Mouse (Mus musculus): Measurements from ENCODE around the gene Ipo9. TPM values are rescaled to one million over a fixed set of nuclear protein-coding genes. Genes with fewer than 3 reads are reported as not detected.
A peak's percentile ranks its signal among the peaks of the same experiment; 100 is the strongest.

Ipo9 gene
- total RNA-seq (2021) = 10 to 100 TPM; 71.1 to 71.3 TPM

- intact Hi-C loops (cut with DNase I) = loop anchor here (2.0 to 5.0 kb wide), 3 partner anchors 15 to 48 kb away; no protein-coding TSS in a partner anchor
- DNase-seq = peak; percentile 94 to 95
Measured at GRCm38 (mm10) chr1:135429901-135430668, at the start of gene Ipo9. Ipo9 (minus strand) TSS chr1:135430499.

DNA sequence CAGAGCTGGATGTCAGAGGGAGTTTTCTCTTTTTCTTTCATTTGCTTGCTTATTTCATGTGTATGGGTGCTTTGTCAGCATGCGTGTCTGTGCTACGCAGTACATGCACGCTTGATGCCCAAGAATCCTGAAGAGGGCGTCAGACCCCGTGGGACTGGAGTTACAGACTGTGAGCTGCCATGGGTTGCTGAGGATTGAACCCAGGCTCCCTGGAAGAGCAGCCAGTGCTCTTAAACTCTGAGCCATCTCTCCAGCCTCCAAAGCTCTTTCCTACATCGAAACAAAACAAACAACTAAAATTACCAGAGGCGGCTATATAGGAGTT, 45.2 kb upstream of the Ipo9 start:
- intact Hi-C loops (cut with DNase I) = no loop called here
- no peak for DNase-seq

DNA sequence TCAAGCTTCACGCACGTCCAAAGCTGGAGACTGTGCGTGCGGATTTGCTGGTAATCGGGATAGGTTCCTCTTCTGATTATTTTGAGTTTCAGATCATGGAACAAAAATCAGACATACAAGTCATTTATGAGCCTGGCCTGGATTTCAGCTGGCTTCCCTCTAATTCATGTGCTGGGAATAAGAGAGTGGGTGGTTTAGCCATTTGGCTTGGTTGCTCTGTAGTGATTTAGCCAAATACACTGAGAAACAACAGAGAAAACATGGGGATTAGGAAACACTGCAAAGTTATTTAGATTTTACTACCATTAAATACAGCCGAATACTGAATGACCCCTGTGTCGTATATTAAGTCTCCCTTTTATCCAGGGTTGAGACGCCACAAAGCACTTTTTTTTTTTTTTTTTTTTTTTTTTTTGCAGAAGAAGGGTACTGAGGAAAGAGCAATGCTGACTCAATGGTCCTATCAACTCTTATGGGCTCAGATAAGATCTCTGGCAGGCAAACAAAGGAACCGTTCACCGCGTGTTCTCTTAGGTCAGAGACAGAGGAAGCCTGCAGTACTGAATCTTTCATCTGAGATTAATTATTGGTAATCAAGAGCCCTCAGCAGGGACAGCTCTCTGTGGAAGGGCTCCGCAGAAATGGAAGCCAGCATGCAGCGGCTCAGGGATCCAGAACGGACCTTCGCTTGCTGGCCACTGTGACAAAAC, 44.7 kb upstream of the Ipo9 start:
- DNase-seq = peak in 1 of 2 experiments; percentile 32
- intact Hi-C loops (cut with DNase I) = no loop called here

- intact Hi-C loops (cut with DNase I) = no loop called here
- DNase-seq = no peak
Measured at GRCm38 (mm10) chr1:135472536-135472935, 42.2 kb upstream of the Ipo9 start.

GRCm38 (mm10) chr1:135471742-135472141, 41.4 kb upstream of the Ipo9 start:
- DNase-seq = no peak
- intact Hi-C loops (cut with DNase I) = no loop called here

- DNase-seq = no peak
- intact Hi-C loops (cut with DNase I) = no loop called here
Measured at GRCm38 (mm10) chr1:135470546-135470945, 40.2 kb upstream of the Ipo9 start.

DNA sequence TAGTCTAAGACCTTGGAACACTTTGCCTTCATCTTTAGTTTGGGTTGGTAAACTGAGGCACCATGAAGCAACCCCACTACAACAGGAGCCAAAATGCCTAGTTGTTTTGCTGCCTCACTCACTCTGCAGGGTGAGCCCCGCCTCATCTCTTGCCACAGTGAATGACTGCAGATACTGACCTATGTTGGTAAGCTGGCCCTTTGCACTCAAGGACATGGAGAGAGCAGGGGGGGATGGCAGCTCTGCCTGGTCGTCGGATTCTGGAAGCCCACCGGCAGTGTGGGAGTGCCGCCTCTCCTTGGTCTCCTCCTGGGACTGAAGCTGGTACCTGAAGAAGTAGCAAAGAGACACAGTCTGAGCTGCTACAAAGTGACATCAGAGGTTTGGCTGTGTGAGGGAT, 37.2 kb upstream of the Ipo9 start:
- intact Hi-C loops (cut with DNase I) = no loop called here
- DNase-seq = no peak

DNA sequence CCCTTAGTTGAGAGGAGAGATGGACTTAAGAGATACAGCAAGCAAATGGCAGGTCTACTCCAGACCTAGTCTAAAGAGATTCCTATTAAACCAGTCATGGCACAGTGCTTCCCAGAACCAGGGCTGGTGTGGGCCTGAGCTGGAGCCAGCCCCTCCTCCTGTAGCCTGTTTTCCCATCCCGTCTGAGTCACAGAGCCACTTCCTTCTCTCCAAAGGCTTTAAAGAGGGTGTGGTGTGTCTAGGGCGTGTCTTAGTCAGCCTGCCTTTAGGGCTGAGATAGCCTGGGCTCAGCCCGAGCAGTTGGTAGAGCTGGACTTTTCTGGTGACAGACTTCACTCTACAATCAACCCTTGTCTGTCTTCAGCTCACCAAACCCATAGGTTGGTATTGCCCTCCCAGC, 36.6 kb upstream of the Ipo9 start:
- peak; percentile 33 to 39 for DNase-seq
- intact Hi-C loops (cut with DNase I) = no loop called here

GRCm38 (mm10) chr1:135465734-135466133, 35.4 kb upstream of the Ipo9 start:
- intact Hi-C loops (cut with DNase I) = no loop called here
- no peak for DNase-seq

DNA sequence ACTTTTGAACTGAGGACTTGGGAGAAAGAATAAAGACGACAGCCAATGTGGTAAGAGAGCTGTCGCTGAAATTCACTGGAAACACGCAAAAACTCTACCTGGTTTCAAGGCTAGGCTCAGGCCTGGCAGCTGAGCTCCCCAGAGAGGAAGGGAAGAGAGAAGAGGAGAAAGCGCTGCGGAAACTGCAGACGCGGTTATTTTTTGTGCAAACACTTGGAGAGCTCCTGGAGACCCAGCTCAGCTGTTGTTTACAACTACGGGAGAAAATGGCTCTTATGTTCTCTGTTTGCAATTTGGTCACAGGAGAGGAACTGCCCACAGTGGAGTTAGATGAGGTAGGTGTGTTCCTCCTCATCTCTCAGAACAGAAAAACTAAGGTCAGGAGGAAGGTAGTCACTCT, 32.4 kb upstream of the Ipo9 start:
- DNase-seq = no peak
- intact Hi-C loops (cut with DNase I) = no loop called here

- DNase-seq = peak; percentile 39 to 44
- intact Hi-C loops (cut with DNase I) = no loop called here
Measured at GRCm38 (mm10) chr1:135462304-135462703, 32.0 kb upstream of the Ipo9 start.

DNA sequence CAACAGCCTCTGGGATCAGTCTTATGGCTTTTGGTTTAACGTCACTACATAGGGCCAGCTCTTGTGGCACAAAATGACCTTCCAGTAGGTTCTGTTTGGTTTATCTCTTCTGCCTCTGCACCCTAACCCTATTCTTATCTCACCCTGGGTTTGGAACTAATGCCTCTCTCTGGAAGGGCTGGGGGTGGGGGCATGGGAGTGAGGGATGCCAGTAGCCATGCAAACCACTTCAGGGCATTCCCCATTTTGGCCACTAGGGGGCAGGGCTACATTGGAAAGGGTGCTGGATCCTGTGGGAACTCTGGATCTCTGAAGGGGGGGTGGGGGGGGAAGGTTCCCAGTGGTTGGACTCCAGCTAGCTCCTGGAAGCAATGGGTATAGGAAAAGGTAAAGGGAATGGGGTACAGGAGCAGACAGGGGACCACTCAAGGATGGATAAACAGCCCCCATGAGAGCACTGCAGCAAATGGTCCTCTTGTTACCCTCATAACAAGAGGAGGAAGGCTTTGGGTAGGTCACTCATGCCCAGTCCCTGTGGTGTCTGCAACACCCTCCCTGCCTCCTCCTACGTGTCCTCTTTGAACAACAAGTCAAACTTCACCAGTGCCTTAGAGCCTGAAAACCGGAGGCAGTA, 30.9 kb upstream of the Ipo9 start:
- intact Hi-C loops (cut with DNase I) = loop anchor here (1.0 kb wide), 3 partner anchors 79 to 239 kb away; no protein-coding TSS in a partner anchor
- peak; percentile 77 to 88 for DNase-seq

DNA sequence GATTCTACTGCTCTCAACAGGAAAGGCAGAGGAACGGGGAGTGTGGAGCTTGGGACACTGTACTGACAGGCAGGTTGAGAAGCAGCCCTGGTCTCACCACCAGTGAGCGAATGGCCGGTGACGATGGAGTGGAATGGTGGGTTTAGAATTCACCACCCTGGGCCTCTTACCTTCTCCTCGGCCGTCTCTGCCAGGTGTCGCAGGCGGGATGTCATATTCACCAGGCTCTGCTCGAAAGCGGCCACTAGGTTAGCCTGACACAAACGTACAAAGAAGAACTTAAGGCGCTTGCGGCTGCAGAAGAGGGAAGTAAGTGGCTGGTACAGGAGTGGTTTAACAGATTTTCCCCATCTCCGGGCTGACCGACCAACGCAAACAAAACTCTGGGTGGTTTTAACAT, 30.2 kb upstream of the Ipo9 start:
- no peak for DNase-seq
- intact Hi-C loops (cut with DNase I) = no loop called here

DNA sequence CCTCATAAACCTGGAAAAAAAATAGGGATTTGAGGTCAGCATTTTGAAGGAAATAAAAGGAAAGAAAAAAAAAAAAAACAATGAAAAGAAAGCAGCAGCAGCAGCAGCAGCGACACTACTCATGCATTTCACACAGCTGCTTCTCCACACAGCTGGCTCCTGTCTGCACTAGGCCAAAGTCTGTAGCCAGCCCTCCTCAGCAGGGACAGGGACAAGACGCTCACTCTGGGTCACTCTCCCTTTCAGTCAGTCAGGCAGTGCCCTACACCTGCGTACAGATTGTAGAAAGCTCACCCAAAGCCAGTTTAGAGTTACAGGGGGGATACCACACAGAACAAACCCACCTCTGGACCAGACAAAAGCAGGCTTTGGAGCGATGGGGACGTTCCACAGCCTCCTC, 27.6 kb upstream of the Ipo9 start:
- intact Hi-C loops (cut with DNase I) = no loop called here
- DNase-seq = peak in 1 of 2 experiments; percentile 49

GRCm38 (mm10) chr1:135452259-135452658, 22.0 kb upstream of the Ipo9 start:
- intact Hi-C loops (cut with DNase I) = loop anchor here (5.0 kb wide), 1 partner anchor 55 kb away; no protein-coding TSS in a partner anchor
- DNase-seq = peak; percentile 43 to 51

- intact Hi-C loops (cut with DNase I) = loop anchor here (5.0 kb wide), 1 partner anchor 54 kb away; no protein-coding TSS in a partner anchor
- DNase-seq = no peak
Measured at GRCm38 (mm10) chr1:135451419-135451818, 21.1 kb upstream of the Ipo9 start.

DNA sequence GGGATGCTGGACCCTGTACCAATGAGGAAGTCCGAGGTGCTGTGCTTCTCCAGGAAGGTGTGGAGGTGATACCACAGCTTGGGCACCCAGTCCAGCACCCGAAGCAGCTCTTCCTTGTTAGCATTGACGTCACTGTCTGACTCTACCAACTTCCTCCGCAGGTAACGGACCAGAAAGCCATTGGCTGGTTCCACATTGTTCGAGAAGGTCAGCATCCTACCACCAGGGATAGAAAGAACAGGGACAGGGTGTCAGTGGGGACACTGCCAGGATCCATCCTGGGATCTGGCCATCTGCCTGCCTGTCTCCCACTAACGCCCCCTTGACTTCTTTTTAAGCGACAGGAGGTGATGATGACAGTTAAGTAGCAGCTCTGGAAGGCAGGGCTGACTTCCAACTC, 19.6 kb upstream of the Ipo9 start:
- intact Hi-C loops (cut with DNase I) = loop anchor here (5.0 kb wide), 1 partner anchor 53 kb away; no protein-coding TSS in a partner anchor
- no peak for DNase-seq

DNA sequence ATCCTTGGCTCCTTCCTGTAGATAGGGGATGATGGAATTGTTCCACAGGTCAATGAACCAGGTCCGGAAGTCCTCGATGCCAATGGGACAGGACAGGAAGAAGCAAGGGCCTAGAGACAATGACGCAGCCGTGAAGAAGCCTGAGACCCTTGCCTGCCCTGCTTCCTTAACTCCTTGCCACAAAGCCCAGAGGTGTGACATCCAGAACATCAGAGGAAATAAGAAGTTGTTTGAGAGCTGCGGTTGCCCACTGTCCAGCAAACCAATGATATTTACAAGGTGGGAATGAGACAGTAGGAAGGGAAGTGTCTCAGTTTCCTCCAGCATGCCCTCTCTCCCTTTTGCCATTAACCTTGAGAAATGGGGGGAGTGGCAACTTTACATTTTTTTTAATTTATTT, 18.6 kb upstream of the Ipo9 start:
- DNase-seq = no peak
- intact Hi-C loops (cut with DNase I) = no loop called here

DNA sequence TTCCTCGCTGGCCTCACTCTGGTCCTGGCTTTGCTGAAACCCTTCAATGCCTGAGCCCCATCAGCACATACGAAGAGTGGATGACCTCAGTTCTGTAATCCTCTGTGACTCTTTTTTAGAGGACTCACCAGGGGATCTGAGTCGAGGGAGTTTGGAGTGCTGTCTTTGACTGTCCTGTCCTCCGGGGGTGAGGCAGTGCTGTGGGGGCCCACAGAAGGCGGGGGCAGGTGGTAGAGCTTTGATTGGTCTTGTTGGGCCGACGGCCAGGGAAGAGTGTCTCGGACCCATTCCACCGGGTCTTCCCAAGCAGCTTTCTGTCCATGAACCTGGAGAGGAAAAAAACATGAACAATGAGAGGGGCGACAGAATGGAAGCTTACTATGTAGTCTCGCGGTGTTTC, 13.2 kb upstream of the Ipo9 start:
- DNase-seq = peak; percentile 20 to 30
- intact Hi-C loops (cut with DNase I) = no loop called here

DNA sequence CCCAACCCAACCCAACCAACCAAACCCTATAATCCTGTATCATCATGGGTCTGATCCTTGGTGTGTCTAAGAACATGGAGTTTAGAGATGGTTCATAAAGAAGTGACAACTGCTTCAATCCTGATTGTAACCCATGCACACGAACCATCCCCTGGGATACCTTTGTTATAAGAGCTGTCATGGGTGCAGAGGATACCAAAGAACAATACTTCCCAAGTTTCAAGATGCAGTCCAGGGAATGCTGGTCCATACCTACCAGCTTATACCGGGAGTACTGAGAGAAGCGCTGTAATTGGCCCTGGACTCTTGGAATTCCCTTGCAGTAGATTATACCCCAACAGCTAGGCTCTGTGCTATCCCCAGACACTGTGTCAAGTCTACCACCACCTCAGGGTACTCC, 11.6 kb upstream of the Ipo9 start:
- no peak for DNase-seq
- intact Hi-C loops (cut with DNase I) = no loop called here

DNA sequence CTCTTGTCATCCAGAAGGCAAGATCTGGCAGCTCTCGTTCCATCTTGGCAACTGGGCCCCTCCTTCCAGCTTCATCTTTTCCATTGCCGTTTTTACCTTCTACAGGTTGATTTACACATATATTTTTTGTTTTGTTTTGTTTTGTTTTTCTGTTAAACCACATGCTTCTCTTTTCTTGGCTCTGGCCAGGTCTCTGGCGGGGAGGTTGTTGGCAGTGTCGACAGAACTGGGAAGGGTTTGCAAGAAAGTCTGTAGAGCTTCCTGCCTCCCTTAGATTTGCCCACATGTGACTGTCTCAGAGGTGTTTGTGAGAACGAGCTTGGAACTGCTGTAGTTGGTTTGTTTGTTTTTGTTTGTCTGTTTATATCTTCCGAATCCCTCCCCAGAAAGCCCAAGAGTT, 10.7 kb upstream of the Ipo9 start:
- no peak for DNase-seq
- intact Hi-C loops (cut with DNase I) = no loop called here

- intact Hi-C loops (cut with DNase I) = no loop called here
- no peak for DNase-seq
Measured at GRCm38 (mm10) chr1:135438801-135439200, 8.5 kb upstream of the Ipo9 start.
